Mouse (Mus musculus): ENCODE measurements at regions not wholly inside any gene's neighbourhood (a gene's known extent, or its start where the extent isn't known, plus 50 kb on each side); places are given as distances from the start of the nearest gene placed in this dataset.
A peak's percentile ranks its signal among the peaks of the same experiment; 100 is the strongest.

DNA sequence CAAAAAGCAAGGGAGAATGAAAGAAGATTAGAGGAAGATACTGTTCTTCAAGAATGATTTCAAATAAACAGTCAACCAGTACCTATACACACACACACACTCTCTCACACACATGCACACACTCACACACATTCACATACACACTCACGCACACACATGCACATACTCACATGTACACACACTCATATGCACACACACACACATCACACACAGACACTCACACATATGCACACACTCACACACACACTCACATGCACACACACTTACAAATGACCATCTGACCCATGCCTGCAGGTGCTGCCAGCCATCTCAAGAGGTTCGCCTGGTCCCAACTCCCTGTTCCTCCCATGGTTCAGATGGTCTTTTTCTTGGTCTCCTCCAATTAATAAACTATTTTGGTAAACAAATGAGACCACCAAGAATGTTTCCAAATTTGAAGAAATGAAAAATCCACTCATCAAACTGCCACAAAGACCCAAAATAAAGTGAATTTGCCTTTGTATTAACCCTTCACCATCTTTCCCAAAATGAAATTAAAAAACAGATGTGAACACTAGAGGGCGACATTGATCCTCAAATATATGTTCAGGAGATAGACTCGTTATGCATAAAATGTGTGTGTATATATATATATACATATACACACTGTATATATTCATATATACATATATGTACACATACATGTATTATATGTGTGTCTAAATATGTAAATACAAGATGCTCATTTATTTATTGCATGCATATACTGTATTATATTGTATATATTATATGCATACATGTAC is 150.3 kb upstream of the Ank start:
- H3K9me3 ChIP-seq (ENCODE audit: control insufficient read depth): no peaks in the 10 kb centered on the region
- no peaks in the 10 kb centered on the region for H3K36me3 ChIP-seq (ENCODE audit: control insufficient read depth, insufficient read depth)
- no peak overlapping the region for H3K27ac ChIP-seq (ENCODE audit: low read depth, low read length)
- no peaks in the 10 kb centered on the region for H3K27me3 ChIP-seq (replicated peaks; ENCODE audit: control insufficient read depth, insufficient read depth, low read length)
- no peaks in the 10 kb centered on the region for H3K4me1 ChIP-seq (replicated peaks; ENCODE audit: control insufficient read depth, insufficient read depth, low read length)
- H3K9ac ChIP-seq (ENCODE audit: low read depth, low read length): no peak overlapping the region
- 51% methylated on average over 4 of the region's 4 CpGs for WGBS
- TF ChIP-seq CTCF (IDR thresholded peaks at IDR 0.05; ENCODE audit: low read depth): peak; percentile 73
- ATAC-seq: no peak
- no peak overlapping the region for H3K4me2 ChIP-seq (replicated peaks; ENCODE audit: low read depth)
- H3K4me3 ChIP-seq (ENCODE audit: low read depth, low read length): no peak overlapping the region

DNA sequence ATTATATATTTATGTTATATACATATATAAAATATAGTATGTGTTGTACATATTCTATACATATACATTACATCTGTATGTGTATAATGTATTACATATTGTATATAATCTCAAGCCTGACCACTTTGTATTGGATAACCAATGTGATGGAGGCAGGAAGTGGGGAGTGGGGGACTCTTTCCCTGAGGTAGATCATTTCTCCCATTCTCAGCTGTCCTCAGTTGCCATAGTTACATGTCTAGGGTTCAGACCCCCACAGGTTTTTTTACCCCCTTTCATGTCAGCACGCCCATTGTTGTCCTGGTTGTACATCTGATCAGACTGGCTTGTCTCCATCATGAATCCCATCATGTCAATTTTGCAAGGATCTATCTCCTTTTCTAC is 149.7 kb upstream of the Ank start:
- WGBS: 86% methylated on average over 1 of the region's 1 CpGs

DNA sequence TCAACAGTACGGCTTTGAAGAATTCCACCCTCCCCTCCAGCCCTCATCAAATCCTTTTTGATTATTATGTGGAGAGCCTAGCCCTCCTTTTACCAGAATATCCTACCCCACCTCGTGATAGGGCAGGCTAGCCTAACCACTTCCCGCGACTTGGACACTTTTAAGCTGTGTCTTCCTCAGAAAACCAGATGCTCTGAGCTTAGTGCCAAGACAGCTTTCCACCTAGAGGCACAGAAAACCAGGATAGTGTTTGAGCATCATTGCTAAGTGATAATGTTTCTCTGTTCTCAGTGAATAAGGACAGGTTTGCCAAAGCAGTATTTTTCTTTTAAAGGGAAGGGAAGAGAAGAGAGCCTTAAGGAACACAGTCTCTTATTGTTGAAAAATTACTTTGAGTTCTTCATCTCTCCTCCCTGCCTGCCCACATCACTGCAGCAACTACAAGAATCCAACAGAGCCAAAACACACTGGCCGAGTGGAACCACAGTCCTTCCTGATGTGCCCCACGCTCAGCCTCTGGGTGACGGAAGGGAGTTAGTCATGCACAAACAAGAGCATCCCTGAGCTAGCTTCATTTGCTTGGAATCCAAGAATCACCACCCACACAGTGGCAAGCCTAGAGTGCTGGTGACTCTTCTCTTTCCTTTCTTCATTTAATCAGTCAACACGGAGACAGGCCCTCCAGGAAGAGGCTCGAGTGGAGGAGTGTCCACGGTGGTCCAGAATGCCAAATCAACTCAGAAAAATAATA is 144.4 kb upstream of the Ank start:
- Histone ChIP-seq H3K9ac (ENCODE audit: low read depth, low read length) (no peak overlapping the region), H3K4me1 (replicated peaks; ENCODE audit: control insufficient read depth, insufficient read depth, low read length) (no peaks in the 10 kb centered on the region), H3K27ac (ENCODE audit: low read depth, low read length) (no peak overlapping the region), H3K4me3 (ENCODE audit: low read depth, low read length) (no peak overlapping the region), H3K27me3 (replicated peaks; ENCODE audit: control insufficient read depth, insufficient read depth, low read length) (no peaks in the 10 kb centered on the region), H3K9me3 (ENCODE audit: control insufficient read depth) (no peaks in the 10 kb centered on the region), H3K36me3 (ENCODE audit: control insufficient read depth, insufficient read depth) (no peaks in the 10 kb centered on the region), H3K4me2 (replicated peaks; ENCODE audit: low read depth) (no peak overlapping the region)
- 77% methylated on average over 10 of the region's 10 CpGs for WGBS
- no peak for ATAC-seq
- no peak for TF ChIP-seq CTCF (IDR thresholded peaks at IDR 0.05; ENCODE audit: low read depth)

More for the DNA sequence above, 149.7 kb upstream of the Ank start:
- no peak overlapping the region for H3K9ac ChIP-seq (ENCODE audit: low read depth, low read length)
- no peak for TF ChIP-seq CTCF (IDR thresholded peaks at IDR 0.05; ENCODE audit: low read depth)
- no peak overlapping the region for H3K27ac ChIP-seq (ENCODE audit: low read depth, low read length)
- no peaks in the 10 kb centered on the region for H3K36me3 ChIP-seq (ENCODE audit: control insufficient read depth, insufficient read depth)
- no peak overlapping the region for H3K4me2 ChIP-seq (replicated peaks; ENCODE audit: low read depth)
- H3K4me3 ChIP-seq (ENCODE audit: low read depth, low read length): no peak overlapping the region
- no peaks in the 10 kb centered on the region for H3K9me3 ChIP-seq (ENCODE audit: control insufficient read depth)
- no peak for ATAC-seq
- H3K27me3 ChIP-seq (replicated peaks; ENCODE audit: control insufficient read depth, insufficient read depth, low read length): no peaks in the 10 kb centered on the region
- no peaks in the 10 kb centered on the region for H3K4me1 ChIP-seq (replicated peaks; ENCODE audit: control insufficient read depth, insufficient read depth, low read length)

DNA sequence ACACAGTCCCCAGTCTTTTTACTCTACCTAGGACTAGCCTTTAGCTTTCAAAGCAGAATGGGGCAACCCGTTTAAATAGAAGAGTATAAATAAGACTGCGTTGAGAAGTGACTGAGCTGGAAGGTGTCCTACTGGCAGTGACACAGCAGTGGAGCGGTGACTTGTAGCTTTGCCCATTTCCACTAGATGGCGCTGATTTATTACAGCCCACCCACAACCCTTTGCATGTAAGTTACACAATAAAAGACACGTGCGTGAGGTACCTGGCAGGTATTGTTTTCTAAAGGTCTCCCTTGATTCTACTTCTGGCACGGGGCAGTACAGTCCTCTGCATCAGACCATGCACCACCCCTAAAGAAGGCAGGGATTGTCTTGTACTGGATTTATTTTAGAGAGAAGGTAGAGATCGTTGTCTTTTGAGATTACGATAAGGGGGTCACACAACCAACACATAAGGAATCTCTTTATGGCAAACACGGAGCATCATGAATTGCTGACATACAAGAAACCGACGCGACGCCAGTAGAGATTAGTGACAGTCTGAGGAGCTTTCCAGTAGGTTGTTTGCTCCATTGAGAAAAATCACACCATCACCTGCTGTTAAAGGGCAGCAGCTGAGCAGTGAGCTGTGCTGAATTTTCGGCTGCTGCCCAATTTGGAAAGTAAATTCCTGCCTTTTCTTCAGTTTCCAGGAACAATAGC is 140.5 kb upstream of the Ank start:
- Histone ChIP-seq H3K9ac (ENCODE audit: low read depth, low read length) (no peak overlapping the region), H3K27ac (ENCODE audit: low read depth, low read length) (no peak overlapping the region), H3K9me3 (ENCODE audit: control insufficient read depth) (no peaks in the 10 kb centered on the region), H3K27me3 (replicated peaks; ENCODE audit: control insufficient read depth, insufficient read depth, low read length) (no peaks in the 10 kb centered on the region), H3K4me3 (ENCODE audit: low read depth, low read length) (no peak overlapping the region), H3K4me2 (replicated peaks; ENCODE audit: low read depth) (no peak overlapping the region), H3K36me3 (ENCODE audit: control insufficient read depth, insufficient read depth) (no peaks in the 10 kb centered on the region), H3K4me1 (replicated peaks; ENCODE audit: control insufficient read depth, insufficient read depth, low read length) (no peaks in the 10 kb centered on the region)
- 25% methylated on average over 15 of the region's 15 CpGs for WGBS
- peak; percentile 94 for TF ChIP-seq CTCF (IDR thresholded peaks at IDR 0.05; ENCODE audit: low read depth)
- peak; percentile 81 for ATAC-seq

DNA sequence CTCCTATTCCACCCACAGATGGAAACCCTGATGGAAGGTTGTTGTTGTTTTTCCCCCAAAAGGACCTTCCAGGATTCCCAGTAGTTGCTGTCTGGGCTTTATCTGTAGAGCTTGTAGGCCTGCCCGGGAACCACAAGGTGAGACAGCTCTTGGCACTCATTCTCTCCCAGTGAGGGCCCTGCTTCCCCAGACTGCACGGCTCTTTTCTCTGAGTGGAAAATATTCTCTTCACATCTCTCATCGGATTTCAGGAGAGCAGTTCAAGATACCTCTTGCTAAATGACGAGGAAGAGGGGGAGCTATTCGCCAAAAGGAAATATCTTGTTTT is 140.0 kb upstream of the Ank start:
- H3K27me3 ChIP-seq (replicated peaks; ENCODE audit: control insufficient read depth, insufficient read depth, low read length): no peaks in the 10 kb centered on the region
- no peaks in the 10 kb centered on the region for H3K36me3 ChIP-seq (ENCODE audit: control insufficient read depth, insufficient read depth)
- H3K9ac ChIP-seq (ENCODE audit: low read depth, low read length): no peak overlapping the region
- no peaks in the 10 kb centered on the region for H3K9me3 ChIP-seq (ENCODE audit: control insufficient read depth)
- ATAC-seq: no peak
- no peak overlapping the region for H3K4me3 ChIP-seq (ENCODE audit: low read depth, low read length)
- H3K4me1 ChIP-seq (replicated peaks; ENCODE audit: control insufficient read depth, insufficient read depth, low read length): no peaks in the 10 kb centered on the region
- H3K27ac ChIP-seq (ENCODE audit: low read depth, low read length): no peak overlapping the region
- WGBS: 71% methylated on average over 5 of the region's 5 CpGs
- no peak overlapping the region for H3K4me2 ChIP-seq (replicated peaks; ENCODE audit: low read depth)
- TF ChIP-seq CTCF (IDR thresholded peaks at IDR 0.05; ENCODE audit: low read depth): no peak

DNA sequence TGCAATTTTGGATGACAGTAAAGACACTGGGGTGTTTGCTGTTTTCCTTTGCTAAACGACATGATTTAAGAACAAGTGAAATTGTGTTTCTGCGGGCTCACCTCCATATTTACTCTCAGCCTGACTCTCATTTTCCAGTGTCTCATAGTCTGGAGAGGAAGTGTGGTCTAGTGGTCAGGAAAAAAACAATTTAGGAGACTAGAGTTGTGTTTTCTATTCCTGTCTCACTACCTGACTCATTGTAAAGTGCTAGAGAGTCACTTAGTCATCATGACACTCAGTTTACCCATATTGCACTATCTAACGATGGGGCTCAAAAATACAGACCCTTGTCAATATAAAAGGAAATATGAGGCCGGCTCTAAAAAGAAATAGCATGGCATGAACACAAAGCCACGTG is 138.7 kb upstream of the Ank start:
- TF ChIP-seq CTCF (IDR thresholded peaks at IDR 0.05; ENCODE audit: low read depth): no peak
- no peak for ATAC-seq
- Histone ChIP-seq H3K4me1 (replicated peaks; ENCODE audit: control insufficient read depth, insufficient read depth, low read length) (no peaks in the 10 kb centered on the region), H3K4me2 (replicated peaks; ENCODE audit: low read depth) (no peak overlapping the region), H3K9ac (ENCODE audit: low read depth, low read length) (no peak overlapping the region), H3K9me3 (ENCODE audit: control insufficient read depth) (no peaks in the 10 kb centered on the region), H3K27me3 (replicated peaks; ENCODE audit: control insufficient read depth, insufficient read depth, low read length) (no peaks in the 10 kb centered on the region), H3K4me3 (ENCODE audit: low read depth, low read length) (no peak overlapping the region), H3K36me3 (ENCODE audit: control insufficient read depth, insufficient read depth) (no peaks in the 10 kb centered on the region), H3K27ac (ENCODE audit: low read depth, low read length) (no peak overlapping the region)
- 84% methylated on average over 5 of the region's 5 CpGs for WGBS
